Mouse (Mus musculus) testis, postnatal 10 days (tissue): ENCODE data around the gene Bcas3.

Experiments used
- DNase-seq: peaks from one replicate; pipeline ENCODE4 v3.0.0; 2021; ENCODE audit warnings: low spot score

Bcas3 gene

GRCm38 (mm10) chr11:85831656-85832230 is 478.8 kb downstream of the Bcas3 start:
- DNase-seq, result no peak

- DNase-seq, result peak; percentile 90
These were observed 479.4 kb downstream of the Bcas3 start, which contains the start of gene Tbx2 for GRCm38 (mm10) chr11:85832231-85832924. Tbx2 (plus strand) TSS chr11:85832551.

DNA sequence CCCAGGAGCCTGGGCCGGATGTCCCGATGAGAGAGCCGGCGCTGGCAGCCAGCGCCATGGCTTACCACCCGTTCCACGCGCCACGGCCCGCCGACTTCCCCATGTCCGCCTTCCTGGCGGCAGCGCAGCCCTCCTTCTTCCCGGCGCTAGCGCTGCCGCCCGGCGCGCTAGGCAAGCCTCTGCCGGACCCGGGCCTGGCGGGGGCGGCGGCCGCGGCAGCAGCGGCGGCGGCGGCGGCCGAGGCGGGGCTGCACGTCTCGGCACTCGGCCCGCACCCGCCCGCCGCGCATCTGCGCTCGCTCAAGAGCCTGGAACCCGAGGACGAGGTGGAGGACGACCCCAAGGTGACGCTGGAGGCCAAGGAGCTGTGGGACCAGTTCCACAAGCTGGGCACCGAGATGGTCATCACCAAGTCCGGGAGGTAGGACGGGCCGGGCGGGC is 480.1 kb downstream of the Bcas3 start:
- DNase-seq, result no peak

DNA sequence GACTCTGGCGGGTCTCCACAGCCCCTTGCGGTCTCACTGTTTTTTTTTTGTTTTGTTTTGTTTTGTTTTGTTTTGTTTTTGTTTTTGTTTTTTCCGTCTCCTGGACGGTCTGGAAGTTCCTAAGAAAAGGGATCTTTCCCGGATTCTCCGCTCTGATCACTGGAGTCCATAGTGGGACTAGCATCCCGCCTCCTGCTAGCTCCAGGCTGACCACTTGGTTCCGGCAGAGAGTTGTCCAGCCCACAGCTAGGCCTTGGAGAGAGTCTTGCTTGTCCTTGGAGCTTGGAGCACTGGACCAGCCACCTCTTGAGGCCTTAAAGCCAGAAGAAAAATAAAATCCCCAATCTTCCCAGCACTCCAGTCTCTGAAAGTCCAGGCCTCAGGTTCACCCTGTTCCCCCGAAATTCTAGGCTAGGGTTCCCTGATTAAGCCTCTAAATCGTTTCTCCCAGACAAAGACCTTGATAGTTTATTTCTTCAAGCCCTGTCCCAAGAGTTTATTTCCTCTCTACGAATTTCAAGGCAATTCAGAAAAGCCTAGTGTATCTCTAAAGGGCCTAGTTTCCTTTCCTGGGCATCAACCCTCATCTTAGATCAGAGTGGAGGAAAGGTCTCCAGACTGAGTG is 480.9 kb downstream of the Bcas3 start:
- no peak for DNase-seq

DNA sequence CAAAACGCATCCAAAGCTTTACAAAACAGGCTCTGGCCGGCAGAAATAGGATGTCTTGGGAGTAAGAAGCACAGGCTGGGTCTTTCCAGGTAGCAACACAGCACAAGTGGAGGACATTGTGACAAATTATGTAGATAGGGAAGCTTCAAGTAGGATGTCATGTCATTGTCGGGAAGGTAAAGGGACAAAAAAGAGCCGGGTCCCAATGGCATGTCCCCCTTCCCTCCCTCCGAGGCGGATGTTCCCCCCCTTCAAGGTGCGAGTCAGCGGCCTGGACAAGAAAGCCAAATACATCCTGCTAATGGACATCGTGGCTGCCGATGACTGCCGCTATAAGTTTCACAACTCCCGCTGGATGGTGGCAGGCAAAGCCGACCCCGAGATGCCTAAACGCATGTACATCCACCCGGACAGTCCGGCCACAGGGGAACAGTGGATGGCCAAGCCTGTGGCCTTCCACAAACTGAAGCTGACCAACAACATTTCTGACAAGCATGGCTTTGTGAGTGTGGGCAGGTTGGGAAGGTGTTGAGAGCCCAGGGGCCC is 481.5 kb downstream of the Bcas3 start:
- DNase-seq, result no peak

GRCm38 (mm10) chr11:85835001-85835752 is 482.2 kb downstream of the Bcas3 start:
- DNase-seq, result no peak

GRCm38 (mm10) chr11:85835753-85836522 is 483.0 kb downstream of the Bcas3 start:
- DNase-seq, result no peak

GRCm38 (mm10) chr11:85836523-85837290 is 483.7 kb downstream of the Bcas3 start:
- DNase-seq, result no peak

DNA sequence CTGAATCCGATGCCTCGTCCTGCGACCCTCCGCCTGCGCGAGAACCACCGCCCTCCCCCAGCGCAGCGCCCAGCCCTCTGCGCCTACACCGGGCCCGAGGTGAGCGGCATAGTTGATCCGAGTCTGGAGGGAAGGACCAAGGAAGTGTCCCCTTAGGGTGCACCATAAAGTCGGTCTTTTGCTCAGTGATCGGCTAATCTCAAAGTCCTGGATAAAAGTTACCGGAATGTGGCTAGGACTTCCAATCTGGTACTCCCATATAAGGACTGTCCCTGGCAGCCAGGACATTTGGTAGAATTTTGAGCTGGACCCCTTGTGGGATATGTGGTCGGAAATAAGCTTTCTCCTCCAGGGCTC is 484.3 kb downstream of the Bcas3 start:
- no peak for DNase-seq

GRCm38 (mm10) chr11:85837648-85838423 is 484.9 kb downstream of the Bcas3 start:
- no peak for DNase-seq

- no peak for DNase-seq
These were observed 485.7 kb downstream of the Bcas3 start for GRCm38 (mm10) chr11:85838424-85839257.

GRCm38 (mm10) chr11:85839258-85840030 is 486.5 kb downstream of the Bcas3 start:
- DNase-seq, result no peak

- no peak for DNase-seq
These were observed 487.2 kb downstream of the Bcas3 start for GRCm38 (mm10) chr11:85840031-85840802.

GRCm38 (mm10) chr11:85840803-85841145 is 487.8 kb downstream of the Bcas3 start:
- no peak for DNase-seq

DNA sequence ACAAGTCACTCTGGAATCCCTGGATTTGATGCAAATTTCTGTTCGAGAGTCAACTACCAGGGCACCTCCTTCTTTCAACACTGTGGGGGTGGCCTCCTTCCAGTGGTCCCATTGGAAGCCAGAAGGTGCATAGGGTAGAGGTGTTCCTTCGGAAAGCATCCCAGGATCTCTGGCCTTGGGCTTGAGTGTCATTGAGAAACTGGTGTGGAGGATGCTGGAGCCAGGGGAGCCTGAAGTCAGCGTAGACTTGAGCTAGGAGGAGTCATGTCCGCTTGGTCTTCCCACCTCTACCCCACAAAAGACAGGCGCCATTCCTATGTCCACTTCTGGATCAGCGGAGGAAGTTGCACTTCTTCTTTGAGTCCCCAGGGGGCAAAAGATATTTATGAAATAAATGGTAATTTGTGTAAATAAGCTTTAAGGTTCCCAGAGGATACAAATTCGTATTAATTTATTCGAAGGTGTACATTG is 488.3 kb downstream of the Bcas3 start:
- DNase-seq, result no peak

DNA sequence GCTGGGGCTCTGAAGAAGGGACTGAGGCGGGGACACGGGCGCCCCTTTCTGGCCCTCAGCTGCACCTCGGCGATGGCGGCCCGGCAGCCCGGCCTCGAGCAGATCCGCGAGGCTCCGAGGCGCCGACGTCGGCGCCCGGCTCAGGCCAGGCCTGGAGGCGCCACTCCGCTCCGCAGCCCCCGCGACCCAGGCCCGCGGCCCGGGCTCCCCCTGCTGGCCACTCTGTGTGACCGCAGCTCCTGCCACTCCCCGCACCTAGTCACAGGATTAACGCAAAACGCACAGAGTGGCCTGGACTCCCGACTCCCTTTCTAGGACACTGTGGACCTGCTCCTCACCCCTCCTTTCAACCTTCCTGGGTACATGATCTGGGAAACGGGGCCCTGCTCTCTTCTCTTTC is 489.0 kb downstream of the Bcas3 start:
- DNase-seq, result peak; percentile 90

DNA sequence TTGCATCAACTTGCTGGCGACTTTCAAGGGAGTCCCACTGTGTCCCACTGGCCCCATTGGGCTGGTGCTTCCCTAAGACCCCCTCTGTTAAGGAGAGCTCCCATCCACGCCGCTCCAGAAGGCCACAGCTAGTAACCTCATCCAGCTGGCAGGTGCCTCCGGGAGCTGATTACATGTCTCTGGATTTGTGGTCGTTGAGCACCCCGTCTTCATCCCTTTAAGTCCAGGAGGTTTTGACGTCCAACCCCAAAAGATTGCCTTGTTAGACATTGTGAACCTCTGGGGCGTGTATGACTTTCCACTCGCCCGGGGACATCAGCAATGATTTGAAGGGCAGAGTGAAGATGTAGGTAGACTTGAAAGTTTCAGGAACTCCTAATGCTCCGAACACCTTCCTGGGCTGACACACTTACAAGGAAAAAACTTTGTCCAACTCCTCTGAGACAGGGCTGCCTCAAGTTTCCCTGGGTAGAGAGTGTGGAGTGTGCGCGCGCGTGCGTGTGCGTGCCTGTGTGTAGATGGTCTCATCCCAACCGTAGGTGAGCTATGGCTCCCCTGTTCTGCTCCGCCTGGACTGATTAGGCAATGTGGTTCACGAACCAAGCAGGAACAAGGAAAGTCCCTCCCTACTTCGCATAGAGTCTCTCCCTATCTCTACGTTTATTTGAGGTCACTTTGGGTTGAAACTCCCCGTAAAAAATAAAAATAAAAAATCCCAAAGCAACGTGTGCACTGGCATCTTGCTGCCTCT is 489.8 kb downstream of the Bcas3 start:
- DNase-seq, result peak; percentile 53
